Comparison of ENCODE assay signal across 12 mouse cellular contexts in the genomic region with DNA sequence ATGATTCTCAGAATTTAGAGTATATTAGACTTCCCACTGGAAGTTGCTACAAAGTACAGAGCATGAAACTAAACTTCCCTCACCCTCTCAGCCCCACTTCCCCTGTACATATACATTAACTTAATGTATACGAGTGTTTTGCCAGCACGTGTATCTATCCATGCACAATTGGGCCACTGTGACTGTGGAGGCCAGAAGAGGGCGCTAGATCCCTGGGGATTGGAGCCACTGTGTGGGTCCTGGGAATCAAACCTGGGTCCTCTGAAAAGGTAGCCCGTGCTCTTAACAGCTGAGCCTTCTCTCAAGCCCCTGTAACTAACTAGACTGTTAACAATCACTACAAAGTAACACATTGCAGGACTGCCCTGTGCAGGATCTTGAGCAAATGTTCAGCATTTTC. TPM values are rescaled to one million over a fixed set of nuclear protein-coding genes. Genes with fewer than 3 reads are reported as not detected.
DNase-seq lines count a peak whose midpoint lies in the region; TF ChIP-seq lines count a peak whose summit lies in the region.
"Had no signal": no experiment of that assay in that cellular context is flagged by ENCODE, and none has a peak within 500 bp of the region (broad histone marks: within the 10 kb centered on the region; RNA-seq: fewer than 3 reads in every experiment).

No protein-coding gene starts in this region.

- no peaks in the 10 kb centered on the region for H3K27me3 ChIP-seq in kidney, adult 2 months (replicated peaks; ENCODE audit: control insufficient read depth, insufficient read depth, low read length)

- TF ChIP-seq POLR2A in kidney, adult 2 months (IDR thresholded peaks at IDR 0.05; ENCODE audit: low read depth, low read length): no peak

- no peak overlapping the region for H3K4me3 ChIP-seq in kidney, adult 2 months (ENCODE audit: insufficient read depth, low read depth, low read length)
- H3K4me3 ChIP-seq: erythroblast, embryonic 14.5 days had no signal

- no peak for DNase-seq in kidney, adult 2 months
- no peak for DNase-seq in kidney, postnatal 10 days
- DNase-seq in A20 (ENCODE audit: low read depth, low spot score): peak; percentile 30
- peak; percentile 49 for DNase-seq in MEL-GATA-1-ER (ENCODE audit: extremely low read depth, low read depth)
- peak; percentile 15 for DNase-seq in induced T-regulatory cell, adult 2 months (ENCODE audit: low read depth)
- DNase-seq in T-cell, adult 2 months (ENCODE audit: low spot score): no peak
- no peak for DNase-seq in heart, adult 18-20 months
- DNase-seq in urinary bladder, postnatal 36 days (ENCODE audit: low spot score in 2 of 2): no peak
- DNase-seq: gastrocnemius, postnatal 10 days; heart, postnatal 4 days; kidney, postnatal 14 days had no signal

- WGBS in kidney, adult 2 months: 79% methylated on average over 4 of the region's 4 CpGs

- no peak overlapping the region for H3K27ac ChIP-seq in kidney, adult 2 months (ENCODE audit: insufficient read depth, low read depth, low read length)

- peak; percentile 48 for TF ChIP-seq CTCF in kidney, adult 2 months (conservative IDR thresholded peaks at IDR 0.05; ENCODE audit: insufficient read depth, insufficient read length, low read depth, low read length)

- H3K4me1 ChIP-seq in kidney, adult 2 months (ENCODE audit: control insufficient read depth, insufficient read depth, low read length): no peaks in the 10 kb centered on the region

- no peaks in the 10 kb centered on the region for H3K36me3 ChIP-seq in kidney, adult 2 months (ENCODE audit: control insufficient read depth, insufficient read depth, low read length)

RNA-seq across cellular contexts. Expression of a gene that starts 36.3 kb away (rescaled TPM):
- 215 and 275 TPM in 2 replicates for polyA plus RNA-seq in kidney, adult 2 months (2012; rRNA removed)
- 100 to 1,000 TPM; 136 to 148 TPM for total RNA-seq in heart, adult 18-20 months (2021)

RNA-seq across cellular contexts. Expression of a gene that starts 36.5 kb away (rescaled TPM):
- polyA plus RNA-seq in kidney, adult 2 months (2012; rRNA removed): 4.9 and 5.2 TPM in 2 replicates
- total RNA-seq in heart, adult 18-20 months (2021): 1 to 10 TPM; 7.6 to 8.4 TPM

Comparison
In these comparisons a context has a peak if more than half of its experiments do, and no peak if none do; other contexts are left out.
1. DNase-seq: peak in A20 (single experiment), MEL-GATA-1-ER (single experiment) and induced T-regulatory cell, adult 2 months (single experiment); none in kidney, adult 2 months (single experiment), kidney, postnatal 10 days (single experiment), T-cell, adult 2 months (single experiment), heart, adult 18-20 months (0 of 2) and urinary bladder, postnatal 36 days (0 of 2).